Mouse (Mus musculus) kidney, adult 9 months (tissue): Measurements from ENCODE around the gene Sprr2a3.
"Not testable (repeated sequence)": the region's sequence is repeated elsewhere in the genome, so short reads cannot be mapped to it uniquely, and the experiment has no call there.

Experiments used
- DNase-seq: peaks from one replicate; pipeline ENCODE4 v3.0.0; 2022

Sprr2a3 gene

GRCm38 (mm10) chr3:92285101-92285500 is at the start of gene Sprr2a3:
TSS of gene Sprr2a3 (plus strand) at chr3:92285417.
- not testable (repeated sequence) for DNase-seq

GRCm38 (mm10) chr3:92236463-92237189 is 48.6 kb upstream of the Sprr2a3 start:
- not testable (repeated sequence) for DNase-seq

- not testable (repeated sequence) for DNase-seq
Observed at GRCm38 (mm10) chr3:92238736-92239135, 46.5 kb upstream of the Sprr2a3 start.

GRCm38 (mm10) chr3:92239197-92239596 is 46.0 kb upstream of the Sprr2a3 start:
- DNase-seq, result not testable (repeated sequence)

GRCm38 (mm10) chr3:92244833-92245232 is 40.4 kb upstream of the Sprr2a3 start:
- not testable (repeated sequence) for DNase-seq

GRCm38 (mm10) chr3:92246245-92246644 is 39.0 kb upstream of the Sprr2a3 start:
- DNase-seq, result not testable (repeated sequence)

GRCm38 (mm10) chr3:92248494-92248893 is 36.7 kb upstream of the Sprr2a3 start:
- not testable (repeated sequence) for DNase-seq

GRCm38 (mm10) chr3:92250450-92250849 is 34.8 kb upstream of the Sprr2a3 start:
- not testable (repeated sequence) for DNase-seq

- not testable (repeated sequence) for DNase-seq
Observed at GRCm38 (mm10) chr3:92253860-92254259, 31.4 kb upstream of the Sprr2a3 start.

- DNase-seq, result not testable (repeated sequence)
Observed at GRCm38 (mm10) chr3:92258526-92258925, 26.7 kb upstream of the Sprr2a3 start.

GRCm38 (mm10) chr3:92263462-92263861 is 21.8 kb upstream of the Sprr2a3 start:
- not testable (repeated sequence) for DNase-seq

GRCm38 (mm10) chr3:92271414-92271985 is 13.7 kb upstream of the Sprr2a3 start:
- not testable (repeated sequence) for DNase-seq

- DNase-seq, result not testable (repeated sequence)
Observed at GRCm38 (mm10) chr3:92273504-92273903, 11.7 kb upstream of the Sprr2a3 start.

- not testable (repeated sequence) for DNase-seq
Observed at GRCm38 (mm10) chr3:92274018-92274417, 11.2 kb upstream of the Sprr2a3 start.

- not testable (repeated sequence) for DNase-seq
Observed at GRCm38 (mm10) chr3:92279663-92280062, 5.6 kb upstream of the Sprr2a3 start.

GRCm38 (mm10) chr3:92280963-92281606 is 4.1 kb upstream of the Sprr2a3 start:
- DNase-seq, result not testable (repeated sequence)

- not testable (repeated sequence) for DNase-seq
Observed at GRCm38 (mm10) chr3:92288489-92288888, 3.3 kb downstream of the Sprr2a3 start.

GRCm38 (mm10) chr3:92307406-92307805 is 22.2 kb downstream of the Sprr2a3 start:
- DNase-seq, result no peak

- no peak for DNase-seq
Observed at GRCm38 (mm10) chr3:92316320-92316719, 31.1 kb downstream of the Sprr2a3 start, which contains the start of gene Sprr2b. TSS of gene Sprr2b (plus strand) at chr3:92316620.

GRCm38 (mm10) chr3:92317384-92317783 is 32.2 kb downstream of the Sprr2a3 start:
- DNase-seq, result no peak

- no peak for DNase-seq
Observed at GRCm38 (mm10) chr3:92336278-92336677, 51.1 kb downstream of the Sprr2a3 start.

GRCm38 (mm10) chr3:92338840-92339239 is 53.6 kb downstream of the Sprr2a3 start, which contains the start of gene Sprr2d:
TSS of gene Sprr2d (plus strand) at chr3:92339140.
- no peak for DNase-seq
